Mouse (Mus musculus) MEL (cell line): ENCODE results near the gene Ppp1r18. TPM values are rescaled to one million over a fixed set of nuclear protein-coding genes. Genes with fewer than 3 reads are reported as not detected.

Experiments
- DNase-seq: peaks from one replicate; pipeline ENCODE4 v3.0.0; 2011; ENCODE audit warnings: low read depth, low spot score
- H3K27ac ChIP-seq: 2 replicates; pipeline ENCODE4 v1.5.1; 2012; ENCODE audit warnings: low read depth, mild to moderate bottlenecking, control low read depth, low read length, moderate library complexity; ENCODE audit not compliant: control insufficient read depth
- H3K27me3 ChIP-seq, 2 experiments: fragments of 150-350 bp in 1 of 2; sonication (generic) in 1 of 2; 2 replicates each; pipeline ENCODE4 v1.6.1; 2012; ENCODE audit warnings: low read length in 2 of 2, mild to moderate bottlenecking in 2 of 2, improper control_type of control experiment in 1 of 2, moderate library complexity in 1 of 2; ENCODE audit not compliant: insufficient read depth in 2 of 2, control insufficient read depth in 1 of 2
- H3K36me3 ChIP-seq, 2 experiments: 2 replicates each; pipeline ENCODE4 v1.6.1; 2012 to 2014; ENCODE audit warnings: low read length in 2 of 2, improper control_type of control experiment in 1 of 2, inconsistent platforms in 1 of 2, mild to moderate bottlenecking in 1 of 2; ENCODE audit not compliant: insufficient read depth in 2 of 2, control insufficient read depth in 1 of 2
- H3K4me1 ChIP-seq, 2 experiments: fragments of 150-350 bp in 1 of 2; sonication (generic) in 1 of 2; 2 replicates each; pipeline ENCODE4 v1.6.1; 2012; ENCODE audit warnings: low read length in 2 of 2, improper control_type of control experiment in 1 of 2, mild to moderate bottlenecking in 1 of 2; ENCODE audit not compliant: insufficient read depth in 2 of 2, control insufficient read depth in 1 of 2
- H3K4me3 ChIP-seq, 2 experiments: fragments of 150-350 bp in 1 of 2; sonication (generic) in 1 of 2; 2 replicates each; pipeline ENCODE4 v1.5.1; 2012; ENCODE audit warnings: low read depth in 2 of 2, low read length in 2 of 2, mild to moderate bottlenecking in 2 of 2, moderate library complexity in 2 of 2, control low read depth in 1 of 2, improper control_type of control experiment in 1 of 2; ENCODE audit not compliant: control insufficient read depth in 1 of 2, insufficient read depth in 1 of 2
- H3K79me2 ChIP-seq: 2 replicates; pipeline ENCODE4 v1.6.1; 2012; ENCODE audit warnings: mild to moderate bottlenecking, low read length, moderate library complexity; ENCODE audit not compliant: control insufficient read depth, poor library complexity, insufficient read depth
- H3K9ac ChIP-seq: 2 replicates; pipeline ENCODE4 v1.6.1; 2012; ENCODE audit warnings: low read depth, mild to moderate bottlenecking, control low read depth, low read length, moderate library complexity; ENCODE audit not compliant: control insufficient read depth, poor library complexity, severe bottlenecking
- H3K9me3 ChIP-seq: fragments of 150-350 bp; sonication (generic); replicated peaks from 2 replicates; pipeline ENCODE4 v1.6.1; 2012; ENCODE audit warnings: mild to moderate bottlenecking, low read length, improper control_type of control experiment, moderate library complexity; ENCODE audit not compliant: insufficient read depth
- BHLHE40 ChIP-seq: IDR thresholded peaks from 2 replicates; pipeline ENCODE4 v1.6.1; 2012; ENCODE audit warnings: low read depth, mild to moderate bottlenecking, inconsistent platforms, low read length, improper control_type of control experiment, borderline replicate concordance
- CHD2 ChIP-seq: IDR thresholded peaks from 2 replicates; pipeline ENCODE4 v1.6.1; 2011; ENCODE audit warnings: low read length, improper control_type of control experiment
- CTCF ChIP-seq, 3 experiments: IDR thresholded peaks in 2 of 3; conservative IDR thresholded peaks in 1 of 3; 2 replicates each; pipeline ENCODE4 v1.5.1; 2011 to 2012; ENCODE audit warnings: low read length in 3 of 3, low read depth in 2 of 3, mild to moderate bottlenecking in 2 of 3, improper control_type of control experiment in 1 of 3, inconsistent platforms in 1 of 3, mixed read lengths in 1 of 3, moderate library complexity in 1 of 3; ENCODE audit not compliant: control insufficient read depth in 1 of 3, insufficient read depth in 1 of 3, poor library complexity in 1 of 3, severe bottlenecking in 1 of 3
- E2F4 ChIP-seq: IDR thresholded peaks from 2 replicates; pipeline ENCODE4 v1.6.1; 2011; ENCODE audit warnings: low read depth, low read length, improper control_type of control experiment, borderline replicate concordance
- ELF1 ChIP-seq: IDR thresholded peaks from 2 replicates; pipeline ENCODE4 v1.6.1; 2014; ENCODE audit warnings: low read depth, mild to moderate bottlenecking, inconsistent platforms, low read length, improper control_type of control experiment, moderate library complexity
- GABPA ChIP-seq: IDR thresholded peaks from 2 replicates; pipeline ENCODE4 v1.6.1; 2012; ENCODE audit warnings: low read depth, mild to moderate bottlenecking, inconsistent platforms, low read length, improper control_type of control experiment, moderate library complexity
- GATA1 ChIP-seq: IDR thresholded peaks from 2 replicates; pipeline ENCODE4 v1.6.1; 2011; ENCODE audit warnings: low read depth, low read length, improper control_type of control experiment
- MAZ ChIP-seq: IDR thresholded peaks from 2 replicates; pipeline ENCODE4 v1.6.1; 2012; ENCODE audit warnings: low read depth, mild to moderate bottlenecking, inconsistent platforms, low read length, improper control_type of control experiment
- MEF2A ChIP-seq: IDR thresholded peaks from 2 replicates; pipeline ENCODE4 v1.6.1; 2014; ENCODE audit warnings: low read depth, mild to moderate bottlenecking, inconsistent platforms, low read length, improper control_type of control experiment; ENCODE audit not compliant: poor library complexity, insufficient replicate concordance, severe bottlenecking; ENCODE audit errors: extremely low read depth
- MXI1 ChIP-seq: IDR thresholded peaks from 2 replicates; pipeline ENCODE4 v1.6.1; 2011; ENCODE audit warnings: mild to moderate bottlenecking, low read depth, low read length, improper control_type of control experiment
- MYB ChIP-seq: IDR thresholded peaks from 2 replicates; pipeline ENCODE4 v1.6.1; 2011; ENCODE audit warnings: mild to moderate bottlenecking, low read depth, low read length, improper control_type of control experiment
- MYC ChIP-seq: IDR thresholded peaks from 2 replicates; pipeline ENCODE4 v1.6.1; 2011; ENCODE audit warnings: low read depth, mild to moderate bottlenecking, low read length, improper control_type of control experiment, moderate library complexity
- POLR2AphosphoS2 ChIP-seq: IDR thresholded peaks from 2 replicates; pipeline ENCODE4 v1.6.1; 2011; ENCODE audit warnings: low read length, improper control_type of control experiment
- POLR2AphosphoS5 ChIP-seq: IDR thresholded peaks from 2 replicates; pipeline ENCODE4 v1.6.1; 2012; ENCODE audit warnings: low read depth, borderline replicate concordance, mild to moderate bottlenecking, inconsistent platforms, low read length, moderate library complexity, mixed read lengths
- RCOR1 ChIP-seq: IDR thresholded peaks from 2 replicates; pipeline ENCODE4 v1.6.1; 2012; ENCODE audit warnings: low read depth, mild to moderate bottlenecking, inconsistent platforms, low read length, improper control_type of control experiment
- SMC3 ChIP-seq: IDR thresholded peaks from 2 replicates; pipeline ENCODE4 v1.6.1; 2011; ENCODE audit warnings: low read depth, low read length, improper control_type of control experiment
- TAL1 ChIP-seq: IDR thresholded peaks from 2 replicates; pipeline ENCODE4 v1.6.1; 2012; ENCODE audit warnings: mild to moderate bottlenecking, inconsistent platforms, low read length, moderate library complexity, mixed read lengths
- TBP ChIP-seq: IDR thresholded peaks from 2 replicates; pipeline ENCODE4 v1.8.0; 2011; ENCODE audit warnings: low read depth, low read length, improper control_type of control experiment
- UBTF ChIP-seq: IDR thresholded peaks from 2 replicates; pipeline ENCODE4 v1.6.1; 2012; ENCODE audit warnings: low read depth, mild to moderate bottlenecking, inconsistent platforms, low read length, improper control_type of control experiment, moderate library complexity, borderline replicate concordance; ENCODE audit not compliant: insufficient read depth
- ZC3H11A ChIP-seq: IDR thresholded peaks from 2 replicates; pipeline ENCODE4 v1.6.1; 2012; ENCODE audit warnings: low read depth, mild to moderate bottlenecking, inconsistent platforms, low read length, improper control_type of control experiment
- polyA plus RNA-seq, 2 experiments: library from polyadenylated mRNA; stranded (reverse) in 1 of 2; unstranded in 1 of 2; fragments of >175 nt in 1 of 2; fragments of >200 nt in 1 of 2; gene quantifications; 2 replicates each; pipeline versions ENCODE4 v1.2.1 to v1.2.4; 2012; ENCODE audit warnings: low replicate concordance in 2 of 2, low read depth in 1 of 2; ENCODE audit not compliant: insufficient read length in 2 of 2, insufficient read depth in 1 of 2, missing spikeins in 1 of 2
- total RNA-seq: library from RNA; depleted of rRNA; stranded (reverse); fragments of 300-350 nt; gene quantifications from 2 replicates; pipeline ENCODE4 v1.2.3, GENCODE M21; 2012

Gene Ppp1r18
- total and polyA plus RNA-seq, 3 experiments: 10.1 to 36.2 TPM; not detected in 1

GRCm38 (mm10) chr17:35882924-35883323 lies 17.5 kb downstream of the Ppp1r18 start:
- Histone ChIP-seq H3K4me1 (peaks cover 2 to 7% of the 10 kb centered on the region in 2 experiments; a peak in 2 of 4 replicates), H3K4me3 (no peak overlapping the region), H3K79me2 (peaks cover 14% of the 10 kb centered on the region), H3K27me3 (no peaks in the 10 kb centered on the region), H3K27ac (no peak overlapping the region), H3K9me3 (no peaks in the 10 kb centered on the region), H3K36me3 (peaks cover 2 to 4% of the 10 kb centered on the region in 2 experiments; a peak in 2 of 4 replicates), H3K9ac (no peak overlapping the region)
- no peak for TF ChIP-seq UBTF
- TF ChIP-seq CTCF (IDR thresholded peaks at IDR 0.05 in 2 of 3, conservative IDR thresholded peaks at IDR 0.05 in 1 of 3; ENCODE audit: control insufficient read depth in 1 of 3, insufficient read depth in 1 of 3, low read depth in 2 of 3, low read length in 3 of 3, poor library complexity in 1 of 3, severe bottlenecking in 1 of 3): no peak
- no peak for TF ChIP-seq SMC3
- no peak for TF ChIP-seq POLR2AphosphoS2
- TF ChIP-seq RCOR1: no peak
- TF ChIP-seq MEF2A: no peak
- no peak for TF ChIP-seq TAL1
- TF ChIP-seq POLR2AphosphoS5: no peak
- TF ChIP-seq ELF1: no peak
- TF ChIP-seq BHLHE40: no peak
- TF ChIP-seq MXI1: no peak
- no peak for TF ChIP-seq MYC
- DNase-seq: no peak

DNA sequence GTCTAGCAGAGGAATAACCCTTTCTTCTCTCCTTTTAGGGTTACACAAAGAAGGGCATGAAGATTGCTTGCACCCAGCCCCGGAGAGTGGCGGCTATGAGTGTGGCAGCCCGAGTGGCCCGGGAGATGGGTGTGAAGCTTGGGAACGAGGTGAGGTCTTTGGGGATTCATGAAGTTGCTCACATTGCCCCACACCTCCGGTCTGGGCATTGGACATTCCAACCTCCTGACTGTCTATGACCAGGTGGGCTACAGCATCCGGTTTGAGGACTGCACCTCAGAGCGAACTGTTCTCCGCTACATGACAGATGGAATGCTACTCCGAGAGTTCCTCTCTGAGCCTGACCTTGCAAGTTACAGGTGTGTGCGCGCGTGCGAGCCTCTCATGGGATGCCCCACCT lies 18.4 kb downstream of the Ppp1r18 start:
- peaks cover 2 to 4% of the 10 kb centered on the region in 2 experiments; a peak in 2 of 4 replicates for H3K36me3 ChIP-seq
- peaks cover 2 to 7% of the 10 kb centered on the region in 2 experiments; a peak in 2 of 4 replicates for H3K4me1 ChIP-seq
- no peak for TF ChIP-seq E2F4
- no peak for TF ChIP-seq ZC3H11A
- no peak for TF ChIP-seq MAZ
- no peak for TF ChIP-seq GATA1
- TF ChIP-seq CHD2: no peak
- no peak for TF ChIP-seq TBP
- TF ChIP-seq TAL1: no peak
- no peak for TF ChIP-seq GABPA
- no peak for TF ChIP-seq MYB
- H3K27ac ChIP-seq: no peak overlapping the region
- H3K9ac ChIP-seq: no peak overlapping the region
- no peak overlapping the region for H3K4me3 ChIP-seq
- no peak for DNase-seq
- H3K79me2 ChIP-seq: peaks cover 14% of the 10 kb centered on the region
- no peaks in the 10 kb centered on the region for H3K27me3 ChIP-seq
- no peaks in the 10 kb centered on the region for H3K9me3 ChIP-seq
